Mouse (Mus musculus) G1E (cell line): ENCODE measurements around the gene Vamp8.

ENCODE experiments used
- CTCF ChIP-seq: IDR thresholded peaks from 2 replicates; pipeline ENCODE4 v1.5.1; 2012; ENCODE audit warnings: low read depth, low read length, inconsistent platforms, mixed read lengths
- GATA1 ChIP-seq: IDR thresholded peaks from 2 replicates; pipeline ENCODE4 v1.6.1; 2012; ENCODE audit warnings: borderline replicate concordance, low read length, inconsistent platforms, mixed read lengths
- GATA2 ChIP-seq: IDR thresholded peaks from 2 replicates; pipeline ENCODE4 v1.6.1; 2012; ENCODE audit warnings: low read depth, low read length, inconsistent platforms, borderline replicate concordance

DNA sequence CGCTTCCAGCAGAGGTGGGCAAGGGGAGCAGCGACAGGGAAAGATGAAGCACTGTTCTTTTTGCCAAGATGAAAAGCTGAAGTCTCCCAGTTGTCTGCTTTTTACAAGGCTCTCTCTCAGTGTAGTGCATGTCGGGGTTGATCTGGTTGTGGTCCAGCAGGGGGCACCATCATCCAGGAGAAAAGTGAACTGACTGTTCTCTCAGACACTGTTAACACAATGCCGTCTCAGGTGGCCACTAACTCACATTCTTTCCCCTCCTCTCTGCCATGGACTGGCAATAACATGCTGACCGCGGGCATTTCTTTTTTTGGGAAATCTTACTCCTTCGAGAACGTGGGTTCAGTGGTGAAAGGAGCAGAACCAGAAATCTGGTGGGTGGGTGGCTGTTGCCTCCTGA lies 37.5 kb upstream of the Vamp8 start:
- TF ChIP-seq GATA1: no peak
- peak; percentile 64 for TF ChIP-seq CTCF
- TF ChIP-seq GATA2: no peak
